Mouse (Mus musculus) CH12.LX (cell line): ENCODE results near the gene Pitpnm3. TPM values are rescaled to one million over a fixed set of nuclear protein-coding genes. Genes with fewer than 3 reads are reported as not detected.

Experiments used
- DNase-seq: peaks from one replicate; pipeline ENCODE4 v3.0.0-alpha.2; 2013; ENCODE audit errors: extremely low read depth
- H3K27ac ChIP-seq: 2 replicates; pipeline ENCODE4 v1.5.1; 2012; ENCODE audit warnings: low read depth, mild to moderate bottlenecking, control low read depth, moderate library complexity; ENCODE audit not compliant: insufficient read depth
- H3K27me3 ChIP-seq: replicated peaks from 2 replicates; pipeline ENCODE3; 2012; ENCODE audit warnings: inconsistent platforms
- H3K36me3 ChIP-seq, 2 experiments: replicated peaks in 1 of 2; 2 replicates each; pipeline versions ENCODE3 to v1.6.1; 2012; ENCODE audit warnings: inconsistent platforms in 1 of 2, low read length in 1 of 2, mild to moderate bottlenecking in 1 of 2, mixed read lengths in 1 of 2, moderate library complexity in 1 of 2; ENCODE audit not compliant: control insufficient read depth in 1 of 2, insufficient read depth in 1 of 2
- H3K4me1 ChIP-seq, 2 experiments: 2 replicates each; pipeline ENCODE4 v1.6.1; 2012; ENCODE audit warnings: inconsistent platforms in 1 of 2, moderate library complexity in 1 of 2; ENCODE audit not compliant: insufficient read depth in 2 of 2, control insufficient read depth in 1 of 2
- H3K4me2 ChIP-seq: 2 replicates; pipeline ENCODE4 v1.6.1; 2012; ENCODE audit warnings: low read depth, mild to moderate bottlenecking, control low read depth; ENCODE audit not compliant: poor library complexity, insufficient read depth, severe bottlenecking
- H3K4me3 ChIP-seq, 3 experiments: fragments of 150-350 bp in 1 of 3; sonication (generic) in 1 of 3; replicated peaks in 1 of 3; 2 replicates each; pipeline versions ENCODE3 to v1.5.1; 2011 to 2012; ENCODE audit warnings: low read depth in 2 of 3, low read length in 2 of 3, mild to moderate bottlenecking in 2 of 3, moderate library complexity in 2 of 3, control low read depth in 1 of 3, improper control_type of control experiment in 1 of 3, inconsistent platforms in 1 of 3, mixed read lengths in 1 of 3; ENCODE audit not compliant: poor library complexity in 1 of 3
- H3K79me2 ChIP-seq: replicated peaks from 2 replicates; pipeline ENCODE4 v1.6.1; 2012; ENCODE audit warnings: mild to moderate bottlenecking, moderate library complexity; ENCODE audit not compliant: control insufficient read depth, poor library complexity, insufficient read depth, severe bottlenecking; ENCODE audit errors: extremely low read depth
- H3K9ac ChIP-seq: 2 replicates; pipeline ENCODE4 v1.6.1; 2012; ENCODE audit warnings: low read depth, mild to moderate bottlenecking, control low read depth, moderate library complexity; ENCODE audit not compliant: insufficient read depth
- H3K9me3 ChIP-seq: replicated peaks from 2 replicates; pipeline ENCODE3; 2012; ENCODE audit warnings: low read length, inconsistent platforms, mixed read lengths
- CTCF ChIP-seq, 2 experiments: IDR thresholded peaks in 1 of 2; conservative IDR thresholded peaks in 1 of 2; 2 replicates each; pipeline ENCODE4 v1.5.1; 2011 to 2012; ENCODE audit warnings: low read depth in 2 of 2, low read length in 2 of 2, improper control_type of control experiment in 1 of 2, inconsistent platforms in 1 of 2, mild to moderate bottlenecking in 1 of 2, moderate library complexity in 1 of 2
- E2F4 ChIP-seq: IDR thresholded peaks from 2 replicates; pipeline ENCODE4 v1.6.1; 2011; ENCODE audit warnings: low read depth, low read length, improper control_type of control experiment; ENCODE audit not compliant: insufficient replicate concordance
- EP300 ChIP-seq: IDR thresholded peaks from 2 replicates; pipeline ENCODE4 v1.6.1; 2011; ENCODE audit warnings: low read length, improper control_type of control experiment
- ETS1 ChIP-seq: conservative IDR thresholded peaks from 2 replicates; pipeline ENCODE4 v1.6.1; 2012; ENCODE audit warnings: low read depth, mild to moderate bottlenecking, inconsistent platforms, low read length, improper control_type of control experiment, moderate library complexity
- JUND ChIP-seq: conservative IDR thresholded peaks from 2 replicates; pipeline ENCODE4 v1.6.1; 2011; ENCODE audit warnings: low read depth, low read length, improper control_type of control experiment
- KAT2A ChIP-seq: IDR thresholded peaks from 2 replicates; pipeline ENCODE4 v1.6.1; 2012; ENCODE audit warnings: low read length, improper control_type of control experiment, inconsistent platforms; ENCODE audit not compliant: insufficient replicate concordance
- MAFK ChIP-seq: IDR thresholded peaks from 2 replicates; pipeline ENCODE4 v1.6.1; 2011; ENCODE audit warnings: low read length, improper control_type of control experiment; ENCODE audit not compliant: insufficient replicate concordance
- NELFE ChIP-seq: IDR thresholded peaks from 2 replicates; pipeline ENCODE4 v1.6.1; 2011; ENCODE audit warnings: low read depth, low read length, improper control_type of control experiment
- NRF1 ChIP-seq: IDR thresholded peaks from 2 replicates; pipeline ENCODE4 v1.6.1; 2014; ENCODE audit warnings: low read depth, mild to moderate bottlenecking, inconsistent platforms, low read length, improper control_type of control experiment, moderate library complexity
- PAX5 ChIP-seq: IDR thresholded peaks from 2 replicates; pipeline ENCODE4 v1.6.1; 2012; ENCODE audit warnings: low read length, inconsistent platforms, mixed read lengths
- RAD21 ChIP-seq: IDR thresholded peaks from 2 replicates; pipeline ENCODE4 v1.6.1; 2011; ENCODE audit warnings: low read depth, mild to moderate bottlenecking, low read length, improper control_type of control experiment, moderate library complexity
- SMC3 ChIP-seq: IDR thresholded peaks from 2 replicates; pipeline ENCODE4 v1.6.1; 2011; ENCODE audit warnings: low read depth, low read length, improper control_type of control experiment
- ZC3H11A ChIP-seq: IDR thresholded peaks from 2 replicates; pipeline ENCODE4 v1.6.1; 2012; ENCODE audit warnings: low read depth, mild to moderate bottlenecking, inconsistent platforms, low read length, improper control_type of control experiment
- ZMIZ1 ChIP-seq: IDR thresholded peaks from 2 replicates; pipeline ENCODE4 v1.6.1; 2012; ENCODE audit warnings: low read depth, mild to moderate bottlenecking, inconsistent platforms, low read length, improper control_type of control experiment
- ZNF384 ChIP-seq: IDR thresholded peaks from 2 replicates; pipeline ENCODE4 v1.6.1; 2012; ENCODE audit warnings: low read depth, low read length, improper control_type of control experiment, inconsistent platforms
- dilution Hi-C: fragments of 300-500 bp; cut with MboI; formaldehyde crosslinking; loops from 2 replicates; pipeline ENCODE4 v1.14.3; 2020; ENCODE audit warnings: low sequenced_read_pairs; ENCODE audit not compliant: extremely low pct_unique_long_range_greater_than_20kb, extremely low pct_ligation_motif_present
- in situ Hi-C: fragments of 300-500 bp; cut with MboI; formaldehyde crosslinking; loops from 3 replicates; pipeline ENCODE4 v1.14.3; 2019; ENCODE audit warnings: low sequenced_read_pairs, low pct_ligation_motif_present, low pct_unique_long_range_greater_than_20kb, mixed read lengths
- polyA plus RNA-seq: library from polyadenylated mRNA; unstranded; fragments of >175 nt; gene quantifications from 2 replicates; pipeline ENCODE4 v1.2.1, GENCODE M21; 2012; ENCODE audit warnings: low read depth; ENCODE audit not compliant: insufficient read length
- total RNA-seq, 2 experiments: library from RNA; depleted of rRNA; stranded (reverse); fragments of 300-350 nt in 1 of 2; fragments of >200 nt in 1 of 2; gene quantifications; 2 replicates each; pipeline ENCODE4 v1.2.3; 2012 to 2014

The Pitpnm3 gene
- total and polyA plus RNA-seq, 3 experiments = 0.08 to 0.59 (median 0.31) TPM

DNA sequence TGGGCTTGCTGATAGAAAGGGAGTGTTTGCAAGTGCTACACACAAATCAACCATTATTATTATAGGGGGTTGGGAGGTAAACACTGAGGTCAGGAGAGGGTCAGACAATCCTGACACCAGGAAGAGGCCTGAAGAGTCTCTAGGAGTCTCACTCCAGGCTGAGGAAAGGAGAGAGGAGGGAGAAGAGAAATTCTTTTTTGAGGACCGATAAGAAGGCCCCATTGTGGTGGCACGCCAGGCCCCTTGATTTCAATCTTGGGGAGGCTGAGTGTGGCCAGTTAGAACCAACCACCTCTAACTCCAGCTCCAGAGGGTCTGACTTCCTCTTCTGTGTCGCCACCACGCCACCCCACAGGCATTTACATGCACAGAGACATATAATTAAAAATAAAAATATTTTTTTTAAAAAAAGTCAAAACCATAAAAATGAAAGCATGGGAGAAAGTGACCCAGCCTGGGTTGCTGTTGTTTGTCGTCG is 94.2 kb downstream of the Pitpnm3 start:
- Histone ChIP-seq H3K9me3 (no peaks in the 10 kb centered on the region), H3K27me3 (peaks cover 13% of the 10 kb centered on the region), H3K4me2 (peak overlapping the region; percentile 76), H3K36me3 (peaks cover 10 to 29% of the 10 kb centered on the region in 2 experiments), H3K4me3 (peak overlapping the region; percentile 69 to 92 (median 73)), H3K4me1 (peaks cover 17 to 56% of the 10 kb centered on the region in 2 experiments), H3K9ac (peak overlapping the region; percentile 13), H3K79me2 (no peaks in the 10 kb centered on the region), H3K27ac (no peak overlapping the region)
- TF ChIP-seq ZNF384 = 0 out of 2 replicates have a peak, but pooled peaks have one; percentile 26
- no peak for TF ChIP-seq ETS1
- in situ Hi-C loops (loop anchor here (25.0 kb wide), 1 partner anchor 479 kb away; no protein-coding TSS in a partner anchor), dilution Hi-C loops (no loop called here)
- no peak for DNase-seq

DNA sequence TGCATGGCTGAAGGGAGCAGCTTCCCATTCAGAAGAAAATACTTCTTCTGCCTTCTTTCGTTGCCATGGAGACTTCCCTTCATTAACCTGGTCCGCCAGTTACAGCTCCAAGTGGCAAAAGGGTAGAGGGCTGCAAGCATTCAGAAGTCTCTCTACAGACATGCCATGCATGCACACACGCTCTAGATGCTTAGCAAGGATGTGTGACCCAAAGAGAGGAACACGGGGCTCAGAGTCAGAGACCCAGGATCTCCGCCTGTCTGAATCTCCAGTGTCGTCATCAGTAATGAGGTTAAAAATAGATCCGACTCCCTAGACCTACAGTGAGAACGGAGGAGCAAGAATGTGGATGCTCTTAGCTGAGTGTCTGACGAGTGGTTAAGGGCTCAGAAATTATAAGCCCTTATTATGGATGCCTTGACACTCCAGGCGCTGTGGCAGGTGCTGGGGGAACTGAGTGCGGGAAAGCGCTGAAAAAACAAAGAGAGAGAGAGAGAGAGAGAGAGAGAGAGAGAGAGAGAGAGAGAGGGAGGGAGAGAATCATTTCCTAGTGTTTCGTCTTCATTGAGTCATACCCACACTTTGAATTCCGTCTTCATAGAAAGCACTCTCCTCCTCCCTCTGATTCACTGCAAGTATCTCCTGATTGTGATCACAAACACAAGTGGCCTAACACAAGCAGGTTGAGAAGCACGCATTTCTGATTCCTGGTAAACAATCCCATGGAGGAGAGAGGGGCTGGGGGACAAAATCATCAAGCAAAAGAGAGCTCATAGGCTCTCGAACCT is 95.8 kb downstream of the Pitpnm3 start:
- H3K4me3 ChIP-seq = no peak overlapping the region
- H3K79me2 ChIP-seq = no peaks in the 10 kb centered on the region
- H3K4me2 ChIP-seq = no peak overlapping the region
- H3K27ac ChIP-seq = no peak overlapping the region
- no peaks in the 10 kb centered on the region for H3K9me3 ChIP-seq
- DNase-seq = no peak
- H3K4me1 ChIP-seq = peaks cover 14 to 43% of the 10 kb centered on the region in 2 experiments
- in situ Hi-C loops (loop anchor here (5.0 to 25.0 kb wide), 2 partner anchors 477 to 702 kb away; no protein-coding TSS in a partner anchor), dilution Hi-C loops (no loop called here)
- peaks cover 13% of the 10 kb centered on the region for H3K27me3 ChIP-seq
- TF ChIP-seq CTCF (conservative IDR thresholded peaks at IDR 0.05 in 1 of 2, IDR thresholded peaks at IDR 0.05 in 1 of 2; ENCODE audit: low read depth in 2 of 2, low read length in 2 of 2) (no peak), E2F4 (no peak), SMC3 (no peak), JUND (no peak), ZMIZ1 (no peak), ETS1 (no peak), RAD21 (no peak), PAX5 (no peak), NELFE (no peak), ZC3H11A (no peak), NRF1 (no peak), EP300 (no peak), MAFK (no peak), KAT2A (no peak)
- H3K36me3 ChIP-seq = peaks cover under 1 to 13% of the 10 kb centered on the region in 2 experiments
- H3K9ac ChIP-seq = no peak overlapping the region
